8 mouse cellular contexts compared by ENCODE assay signal in genomic region chr13:29983523-29984191, GRCm38 (mm10). TPM values are rescaled to one million over a fixed set of nuclear protein-coding genes. Genes with fewer than 3 reads are reported as not detected.
A peak's percentile ranks its signal among the peaks of the same experiment; 100 is the strongest.
DNase-seq lines count a peak whose midpoint lies in the region; ATAC-seq and TF ChIP-seq lines count a peak whose summit lies in the region.

No protein-coding gene starts in this region.

- peak; percentile 14 to 28 for DNase-seq in spleen, postnatal 36 days (ENCODE audit: low spot score in 2 of 2)
- no peak for DNase-seq in spleen, adult 18-20 months
- peak; percentile 58 for DNase-seq in liver, embryonic 11.5 days (ENCODE audit: low spot score)

- H3K4me1 ChIP-seq in bone marrow, adult 2 months (ENCODE audit: control insufficient read depth, insufficient read depth, low read length): peaks cover 6% of the 10 kb centered on the region
- H3K4me1 ChIP-seq in forebrain, embryonic 15.5 days: peaks cover 27% of the 10 kb centered on the region
- H3K4me1 ChIP-seq in intestine, embryonic 15.5 days (replicated peaks): no peaks in the 10 kb centered on the region; the same call in 1 of the 2 replicates
- H3K4me1 ChIP-seq in liver, embryonic 11.5 days (replicated peaks; ENCODE audit: control insufficient read depth, insufficient read depth, low read length): peaks cover 36% of the 10 kb centered on the region
- H3K4me1 ChIP-seq in neural tube, embryonic 14.5 days (ENCODE audit: control insufficient read depth, insufficient read depth, low read length): peaks cover 9% of the 10 kb centered on the region; the same call in 1 of the 2 replicates

- H3K27ac ChIP-seq in bone marrow, adult 2 months (ENCODE audit: control insufficient read depth, insufficient read depth, low read depth, low read length, poor library complexity): peak overlapping the region; percentile 66
- peak overlapping the region; percentile 86 for H3K27ac ChIP-seq in forebrain, embryonic 15.5 days (replicated peaks)
- H3K27ac ChIP-seq in intestine, embryonic 15.5 days: peak overlapping the region; percentile 93
- peak overlapping the region; percentile 98 for H3K27ac ChIP-seq in liver, embryonic 11.5 days (ENCODE audit: low read depth, low read length)
- peak overlapping the region; percentile 79 for H3K27ac ChIP-seq in neural tube, embryonic 14.5 days (ENCODE audit: low read depth, low read length)

- H3K27me3 ChIP-seq in forebrain, embryonic 15.5 days: no peaks in the 10 kb centered on the region
- H3K27me3 ChIP-seq in intestine, embryonic 15.5 days (replicated peaks): no peaks in the 10 kb centered on the region
- no peaks in the 10 kb centered on the region for H3K27me3 ChIP-seq in liver, embryonic 11.5 days (replicated peaks; ENCODE audit: control insufficient read depth, insufficient read depth, low read length)
- H3K27me3 ChIP-seq in neural tube, embryonic 14.5 days (ENCODE audit: control insufficient read depth, insufficient read depth, low read length): no peaks in the 10 kb centered on the region

- no peaks in the 10 kb centered on the region for H3K36me3 ChIP-seq in forebrain, embryonic 15.5 days
- H3K36me3 ChIP-seq in intestine, embryonic 15.5 days: no peaks in the 10 kb centered on the region
- H3K36me3 ChIP-seq in liver, embryonic 11.5 days (ENCODE audit: control insufficient read depth, insufficient read depth, low read length): no peaks in the 10 kb centered on the region
- H3K36me3 ChIP-seq in neural tube, embryonic 14.5 days (ENCODE audit: control insufficient read depth, insufficient read depth, low read length): no peaks in the 10 kb centered on the region

- ATAC-seq in forebrain, embryonic 15.5 days (replicated peaks): no peak
- no peak for ATAC-seq in intestine, embryonic 15.5 days
- no peak for ATAC-seq in liver, embryonic 11.5 days (replicated peaks; ENCODE audit: low FRiP score)
- ATAC-seq in neural tube, embryonic 14.5 days (ENCODE audit: low read depth): no peak
- no peak for ATAC-seq in activated CD4-positive, CD25-positive, alpha-beta regulatory T cell, adult 4 months

- no peak for TF ChIP-seq POLR2A in bone marrow, adult 2 months (IDR thresholded peaks at IDR 0.05; ENCODE audit: borderline replicate concordance, control insufficient read depth, low read depth, low read length)

- peak overlapping the region; percentile 93 for H3K9ac ChIP-seq in forebrain, embryonic 15.5 days (replicated peaks)
- peak overlapping the region; percentile 100 for H3K9ac ChIP-seq in intestine, embryonic 15.5 days
- H3K9ac ChIP-seq in liver, embryonic 11.5 days (ENCODE audit: low read depth, low read length): peak overlapping the region; percentile 100
- H3K9ac ChIP-seq in neural tube, embryonic 14.5 days (replicated peaks; ENCODE audit: low read depth, low read length): peak overlapping the region; percentile 94

- H3K4me3 ChIP-seq in bone marrow, adult 2 months (replicated peaks; ENCODE audit: control insufficient read depth, low read depth, low read length): peak overlapping the region; percentile 84
- H3K4me3 ChIP-seq in forebrain, embryonic 15.5 days: peak overlapping the region; percentile 94
- H3K4me3 ChIP-seq in intestine, embryonic 15.5 days (replicated peaks): peak overlapping the region; percentile 64
- peak overlapping the region; percentile 98 for H3K4me3 ChIP-seq in liver, embryonic 11.5 days (ENCODE audit: low read depth, low read length)
- peak overlapping the region; percentile 95 for H3K4me3 ChIP-seq in neural tube, embryonic 14.5 days (ENCODE audit: low read depth, low read length)

- TF ChIP-seq CTCF in bone marrow, adult 2 months (IDR thresholded peaks at IDR 0.05; ENCODE audit: control insufficient read depth, insufficient read depth, low read length): no peak

- WGBS in bone marrow, adult 2 months: 1% methylated on average over 35 of the region's 35 CpGs
- 0% methylated on average over 35 of the region's 35 CpGs for WGBS in forebrain, embryonic 15.5 days
- WGBS in intestine, embryonic 15.5 days: under 1% methylated on average over 35 of the region's 35 CpGs
- 0% methylated on average over 35 of the region's 35 CpGs for WGBS in liver, embryonic 11.5 days
- WGBS in neural tube, embryonic 14.5 days: 2% methylated on average over 34 of the region's 35 CpGs

- H3K9me3 ChIP-seq in forebrain, embryonic 15.5 days: no peaks in the 10 kb centered on the region
- no peaks in the 10 kb centered on the region for H3K9me3 ChIP-seq in intestine, embryonic 15.5 days
- no peaks in the 10 kb centered on the region for H3K9me3 ChIP-seq in liver, embryonic 11.5 days (ENCODE audit: control insufficient read depth, low read length)
- H3K9me3 ChIP-seq in neural tube, embryonic 14.5 days (ENCODE audit: control insufficient read depth, low read length): no peaks in the 10 kb centered on the region

- peak overlapping the region; percentile 100 for H3K4me2 ChIP-seq in forebrain, embryonic 15.5 days (replicated peaks)
- peak overlapping the region; percentile 89 for H3K4me2 ChIP-seq in intestine, embryonic 15.5 days (replicated peaks)
- peak overlapping the region; percentile 82 for H3K4me2 ChIP-seq in liver, embryonic 11.5 days
- peak overlapping the region; percentile 92 for H3K4me2 ChIP-seq in neural tube, embryonic 14.5 days (ENCODE audit: low read depth, low read length)

RNA-seq across cellular contexts. Expression of gene E2f3, which starts 2.2 kb away (rescaled TPM):
- polyA plus RNA-seq in bone marrow, adult 2 months (2011; ENCODE audit: insufficient read depth, insufficient read length, low replicate concordance, missing spikeins): 8.4 and 11.1 TPM in 2 replicates
- polyA plus RNA-seq in forebrain, embryonic 15.5 days (2015; fragmentation: Nextera tagmentation; extraction: Ambion mirVana): 7.5 and 8.5 TPM in 2 replicates
- polyA plus RNA-seq in intestine, embryonic 15.5 days (2015; fragmentation: Nextera tagmentation; extraction: Ambion mirVana): 9.7 and 10.6 TPM in 2 replicates
- 13.5 and 13.7 TPM in 2 replicates for polyA plus RNA-seq in liver, embryonic 11.5 days (2014; fragmentation: Nextera tagmentation; extraction: Ambion mirVana)
- 3.3 and 4.5 TPM in 2 replicates for polyA plus RNA-seq in neural tube, embryonic 14.5 days (2014; fragmentation: Nextera tagmentation; extraction: Ambion mirVana)
- 1 to 10 TPM; 4.0 to 5.1 TPM for polyA plus RNA-seq in activated CD4-positive, CD25-positive, alpha-beta regulatory T cell, adult 4 months (2017; shearing (Covaris generic))

Comparison
In these comparisons a context has a peak if more than half of its experiments do, and no peak if none do; other contexts are left out.
1. DNase-seq: peak in spleen, postnatal 36 days (2 of 2) and liver, embryonic 11.5 days (single experiment); none in spleen, adult 18-20 months (0 of 2).
2. Peak in every context shown above with its lines, with median percentiles within 50 percentile points of each other: H3K27ac ChIP-seq, H3K4me3 ChIP-seq, H3K4me2 ChIP-seq and H3K9ac ChIP-seq.